Mouse (Mus musculus) urinary bladder, postnatal 0 days (tissue): ENCODE results near the gene Plscr4. TPM values are rescaled to one million over a fixed set of nuclear protein-coding genes. Genes with fewer than 3 reads are reported as not detected.

Source experiments
- polyA plus RNA-seq: library from polyadenylated mRNA; unstranded; fragments of >200 nt; fragmentation: Nextera tagmentation; extraction: Ambion mirVana; gene quantifications from 2 replicates; pipeline ENCODE4 v1.2.1, GENCODE M21; 2015

Gene Plscr4
- polyA plus RNA-seq = 9.6 and 10.4 TPM in 2 replicates

GRCm38 (mm10) chr9:92457261-92458058 is at the start of gene Plscr4:
Plscr4 (plus strand) TSS chr9:92457373.

Other genes starting within 250 kb of the Plscr4 start
- gene Plscr1, start 207.6 kb upstream of the Plscr4 start, polyA plus RNA-seq = 15.6 and 17.6 TPM in 2 replicates
- 3.9 and 7.3 TPM in 2 replicates for gene Plscr2, start 181.8 kb upstream of the Plscr4 start, polyA plus RNA-seq
- gene 1700057G04Rik, start 148.0 kb upstream of the Plscr4 start, polyA plus RNA-seq = not detected in 2 replicates
- 29.0 and 47.1 TPM in 2 replicates for gene Plod2, start 84.8 kb downstream of the Plscr4 start, polyA plus RNA-seq